Mouse (Mus musculus) cortical plate, adult 2 months (tissue): ENCODE data around the gene Cc2d2b.

Source experiments
- CTCF ChIP-seq: fragments of 200-500 bp; IDR thresholded peaks from 2 replicates; pipeline ENCODE4 v1.5.1; 2011; ENCODE audit warnings: mild to moderate bottlenecking, control low read depth, low read length; ENCODE audit not compliant: insufficient read depth; ENCODE audit errors: extremely low read depth
- POLR2A ChIP-seq: fragments of 200-500 bp; IDR thresholded peaks from 2 replicates; pipeline ENCODE4 v1.6.1; 2011; ENCODE audit warnings: mild to moderate bottlenecking, low read length, control low read depth; ENCODE audit not compliant: insufficient read depth; ENCODE audit errors: extremely low read depth

DNA sequence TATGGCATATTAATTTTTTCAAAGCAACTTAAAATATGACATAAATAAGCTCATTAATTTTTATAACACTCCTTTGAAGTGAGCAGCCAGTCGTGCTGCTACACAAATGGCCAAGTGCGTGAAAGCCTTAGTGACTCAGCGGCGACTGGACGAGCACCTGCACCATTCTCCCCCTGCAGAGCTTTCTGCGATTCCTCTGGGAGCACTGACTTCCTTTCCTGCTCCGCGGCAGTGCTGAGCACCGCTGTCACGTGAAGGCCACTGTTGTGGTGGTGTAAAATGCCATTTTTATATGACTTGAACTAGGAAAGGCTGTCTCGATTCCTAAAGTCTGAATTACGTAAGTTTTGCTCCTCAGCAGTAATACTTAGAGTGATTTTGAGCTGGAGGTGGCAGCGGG is 93.0 kb downstream of the Cc2d2b start:
- no peak for TF ChIP-seq POLR2A
- no peak for TF ChIP-seq CTCF
